Mouse (Mus musculus) NIH3T3 (cell line): ENCODE results near the gene Tmem123.

Experiments
- DNase-seq: peaks from one replicate; pipeline ENCODE4 v3.0.0-alpha.2; 2012; ENCODE audit warnings: low read depth

Gene Tmem123

DNA sequence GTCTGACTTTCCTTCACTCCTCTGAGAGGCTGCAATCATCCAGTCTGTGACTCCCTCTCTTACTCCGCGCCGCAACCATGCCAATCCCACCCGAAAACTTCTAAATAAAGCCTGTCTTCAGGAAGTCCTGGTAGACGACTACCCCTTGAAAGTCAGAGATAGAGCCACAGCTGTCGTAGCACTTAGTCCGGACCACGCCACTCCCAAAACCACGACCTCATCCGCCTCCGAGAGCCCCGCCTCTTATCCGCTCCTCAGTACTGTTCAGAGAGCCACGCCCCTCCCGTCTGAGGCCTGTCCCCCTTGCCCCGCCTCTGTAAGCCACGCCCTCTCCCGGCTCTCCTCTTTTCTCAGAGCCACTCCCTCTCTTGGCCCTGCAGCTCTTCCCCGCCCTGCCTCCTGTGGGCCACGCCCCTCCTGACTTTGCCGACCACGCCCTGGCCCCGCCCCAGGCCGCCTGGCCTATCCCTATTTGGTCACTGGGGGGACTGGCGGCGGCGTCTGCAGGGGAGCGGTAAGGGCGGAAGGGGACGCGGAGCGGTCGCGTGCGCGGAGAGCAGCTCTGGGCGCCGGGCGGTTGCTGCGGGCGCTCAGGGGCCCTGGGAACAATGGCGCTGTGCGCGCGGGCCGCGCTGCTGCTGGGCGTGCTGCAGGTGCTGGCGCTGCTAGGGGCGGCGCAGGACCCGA lies at the start of gene Tmem123:
Gene Tmem123, plus strand, starts transcription at position 428 of the 687 bp plus-strand sequence.
- DNase-seq, result peak; percentile 98

DNA sequence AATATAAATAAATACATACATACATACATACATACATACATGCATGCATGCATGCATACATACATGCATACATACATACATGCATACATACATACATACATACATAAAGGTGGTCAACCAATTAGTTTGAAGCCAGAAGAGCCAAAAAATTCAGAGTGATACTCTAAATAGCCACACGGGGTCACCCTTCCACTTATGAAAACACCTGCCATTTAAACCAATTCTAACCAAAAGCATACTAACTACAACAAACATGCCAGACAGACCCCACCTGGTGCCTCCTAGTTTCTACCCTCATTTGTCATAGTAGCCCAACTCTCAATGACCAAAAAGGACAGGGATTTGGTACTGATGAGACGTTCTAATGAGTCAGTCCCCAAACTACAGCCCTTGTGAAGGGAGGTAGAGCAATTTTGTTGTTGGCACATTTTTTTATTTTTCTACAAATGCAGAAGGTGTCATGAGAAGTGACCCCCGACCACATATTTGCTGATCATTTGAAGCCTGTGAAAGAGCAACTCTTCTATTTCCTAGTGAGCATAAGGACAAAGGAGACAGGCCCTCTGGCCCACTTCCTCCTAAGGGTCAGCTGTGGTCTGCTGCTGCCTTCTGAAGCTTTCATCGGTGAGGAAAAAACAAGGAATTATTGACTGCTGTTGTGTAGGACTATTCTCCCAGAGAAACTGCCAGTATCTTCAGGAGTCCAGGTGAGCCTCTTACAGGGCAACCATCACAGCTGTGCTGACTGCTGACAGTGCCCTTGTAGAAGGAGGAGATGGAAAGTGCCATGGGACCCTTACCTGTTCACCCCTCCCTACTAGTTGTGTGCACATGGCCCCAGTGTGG lies 49.6 kb upstream of the Tmem123 start:
- DNase-seq, result peak; percentile 77

DNA sequence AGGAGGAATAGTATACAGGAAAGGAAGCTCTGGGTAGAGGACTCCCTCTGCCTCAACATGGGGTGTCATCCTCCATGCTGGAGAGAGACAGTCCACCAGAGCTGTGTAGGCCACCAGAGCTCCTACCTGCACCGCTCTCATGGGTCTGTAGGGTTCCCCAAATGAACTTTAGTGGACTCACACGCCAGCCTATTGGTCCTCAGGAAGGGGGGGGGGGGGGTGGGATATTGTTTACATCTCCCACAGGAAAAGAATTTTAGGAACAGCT lies 49.0 kb upstream of the Tmem123 start:
- DNase-seq, result no peak

DNA sequence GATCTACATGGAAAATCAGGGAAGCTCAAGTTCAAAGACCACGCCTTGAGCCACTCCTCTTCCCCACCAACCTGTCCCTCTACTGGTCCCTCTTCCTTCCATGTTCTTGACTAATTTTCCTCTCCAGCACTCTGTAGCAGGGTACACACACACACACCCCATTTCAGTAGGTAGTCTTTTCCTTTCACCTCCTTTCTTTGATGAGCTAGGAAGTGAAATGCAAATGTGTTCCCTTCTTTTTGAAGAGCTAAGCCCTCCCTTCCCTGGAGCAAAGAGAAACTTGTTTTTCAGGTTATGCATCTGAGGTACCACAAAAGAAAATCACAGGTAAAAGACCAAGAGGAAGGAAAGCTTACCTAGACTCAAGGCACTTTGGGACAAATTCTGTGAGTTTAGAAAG lies 42.3 kb upstream of the Tmem123 start:
- no peak for DNase-seq

DNA sequence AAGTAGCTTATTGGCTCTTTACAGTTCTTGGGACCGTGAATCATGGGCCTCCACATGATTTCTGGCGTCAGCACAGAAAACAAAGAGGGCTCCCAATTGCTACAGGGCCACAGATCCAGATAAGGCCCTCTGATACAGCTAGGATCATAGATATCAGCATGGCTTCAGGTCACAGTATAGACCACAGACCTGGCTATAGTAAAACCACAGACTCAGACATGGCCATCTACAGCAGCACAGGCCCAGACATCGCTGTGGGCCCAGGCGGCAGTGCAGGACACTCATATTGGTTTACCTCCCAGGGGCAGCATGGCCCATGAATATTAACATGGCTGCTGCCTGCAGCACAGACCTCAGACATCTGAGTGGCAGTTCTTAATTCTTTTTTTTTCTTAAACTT lies 34.8 kb upstream of the Tmem123 start:
- no peak for DNase-seq

DNA sequence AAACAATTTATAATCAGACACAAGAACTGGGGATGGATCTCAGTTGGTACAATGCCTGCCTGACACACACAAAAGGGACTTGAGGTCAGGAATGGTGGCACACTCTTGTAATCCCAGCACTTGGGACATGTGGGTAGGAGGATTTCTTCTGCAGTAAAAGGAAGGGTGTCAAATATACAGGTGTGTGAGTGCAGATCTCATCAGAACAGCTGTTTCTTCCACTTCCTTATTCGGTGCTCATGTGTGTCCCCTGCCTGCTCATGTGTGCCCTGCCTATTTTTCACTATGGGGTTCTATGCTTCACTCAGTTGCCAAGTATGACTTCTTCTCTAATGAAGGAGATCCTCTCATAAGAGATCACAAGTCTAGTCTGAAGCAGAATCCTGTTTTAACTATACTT lies 21.1 kb upstream of the Tmem123 start:
- DNase-seq, result no peak

DNA sequence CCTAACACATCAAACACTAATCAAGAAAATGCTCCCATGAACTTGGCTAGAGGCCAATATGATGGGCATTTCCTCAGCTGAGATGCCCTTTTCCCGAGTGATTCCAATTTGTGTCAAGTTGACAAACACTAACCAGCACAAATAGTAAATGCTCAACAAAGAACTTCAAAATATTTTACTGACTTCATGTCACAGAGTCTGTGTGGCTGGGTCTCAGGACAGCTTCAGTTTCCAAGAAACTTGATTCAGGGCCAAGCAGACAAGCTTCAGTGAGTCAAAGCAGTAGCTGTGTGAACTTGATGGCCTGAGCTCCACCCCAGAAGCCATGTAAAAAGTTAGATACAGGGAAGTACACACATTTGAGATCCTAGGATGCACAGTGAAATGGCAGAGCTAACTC lies 19.7 kb upstream of the Tmem123 start:
- no peak for DNase-seq

DNA sequence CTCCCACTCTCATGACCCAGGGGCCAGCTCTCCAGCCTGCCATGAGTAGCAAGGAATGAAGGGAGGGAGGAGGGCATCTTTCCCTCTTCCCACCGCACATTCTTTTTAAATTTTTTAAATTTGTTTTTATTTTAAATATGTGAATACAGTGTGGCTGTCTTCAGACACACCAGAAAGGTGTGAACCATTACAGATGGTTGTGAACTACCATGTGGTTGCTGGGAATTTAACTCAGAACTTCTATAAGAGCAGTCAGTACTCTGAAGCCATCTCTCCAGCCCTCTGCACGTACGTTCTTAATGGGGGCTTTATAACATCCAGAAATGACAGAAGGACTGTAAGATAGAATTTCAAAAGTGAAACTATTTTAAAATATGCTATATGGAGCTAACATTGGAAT lies 15.0 kb upstream of the Tmem123 start:
- DNase-seq, result no peak

DNA sequence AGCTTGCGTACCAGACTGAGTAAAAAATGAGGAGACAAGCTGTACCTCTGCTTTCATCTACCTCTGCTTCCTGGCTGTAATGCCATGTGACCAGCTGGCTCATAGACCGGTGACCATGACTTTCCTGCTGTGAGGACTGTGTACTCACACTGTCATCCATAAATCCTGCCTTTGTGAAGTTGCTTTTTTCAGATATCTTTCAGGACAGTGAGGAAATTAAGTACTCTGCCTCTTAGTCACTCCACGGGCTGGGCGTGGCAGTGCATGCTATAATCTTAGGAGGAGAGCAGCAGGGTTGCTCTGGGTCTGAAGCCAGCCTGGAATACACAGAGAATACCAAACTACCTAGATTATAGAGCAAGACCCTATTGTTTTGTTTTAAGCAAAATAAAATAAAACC lies 14.3 kb upstream of the Tmem123 start:
- DNase-seq, result peak; percentile 10

DNA sequence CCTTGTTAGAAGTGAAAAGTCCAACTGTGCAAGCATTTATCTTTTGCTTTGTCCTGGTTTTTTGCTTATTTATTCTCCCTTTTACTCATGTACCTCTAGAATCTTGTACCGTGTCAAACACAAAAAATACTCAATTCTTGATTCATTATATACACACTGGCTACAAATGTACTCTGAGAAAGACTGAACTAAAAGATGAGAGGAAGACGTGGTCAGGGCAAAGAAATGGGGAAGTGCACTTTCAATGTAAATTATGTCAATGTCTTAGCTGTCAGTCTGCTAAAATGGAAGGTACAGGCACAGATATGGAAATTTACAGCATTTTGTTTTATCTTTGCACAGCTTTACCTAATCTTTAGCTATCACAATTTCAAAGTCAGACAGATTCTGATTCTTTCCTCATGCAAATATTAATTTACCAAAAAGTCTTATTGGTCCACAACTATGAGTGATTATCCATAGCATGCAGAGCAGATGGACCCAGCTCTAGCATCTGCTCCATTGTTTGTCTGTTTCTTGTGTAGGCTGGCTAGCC lies 7.9 kb upstream of the Tmem123 start:
- DNase-seq, result no peak

DNA sequence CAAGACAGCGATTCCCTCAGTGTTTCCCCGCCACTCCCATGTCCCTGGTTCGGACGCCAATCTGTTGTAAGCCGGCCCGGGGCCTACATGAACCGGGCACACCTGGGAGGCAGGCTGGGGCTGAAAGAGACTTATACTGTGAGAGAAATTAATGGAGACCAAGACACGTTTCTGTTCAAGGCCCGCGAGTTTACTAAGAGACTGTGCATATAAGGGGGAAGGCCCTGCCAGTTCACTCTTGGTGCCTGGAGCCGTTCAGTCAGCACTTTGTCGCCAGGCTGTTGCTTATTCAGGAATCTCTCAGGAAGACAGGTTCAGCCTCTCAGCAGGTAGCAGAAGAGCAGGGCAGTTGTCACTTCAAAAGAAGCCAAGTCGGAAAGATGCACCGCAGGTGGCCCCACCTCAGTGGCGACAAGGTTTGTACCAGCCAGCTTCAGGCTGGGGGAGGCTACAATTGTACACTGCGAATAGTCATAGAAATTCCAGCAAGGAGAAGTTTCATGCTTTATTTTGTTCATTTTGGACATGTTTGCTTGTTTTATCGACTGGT lies 1.9 kb upstream of the Tmem123 start:
- no peak for DNase-seq

DNA sequence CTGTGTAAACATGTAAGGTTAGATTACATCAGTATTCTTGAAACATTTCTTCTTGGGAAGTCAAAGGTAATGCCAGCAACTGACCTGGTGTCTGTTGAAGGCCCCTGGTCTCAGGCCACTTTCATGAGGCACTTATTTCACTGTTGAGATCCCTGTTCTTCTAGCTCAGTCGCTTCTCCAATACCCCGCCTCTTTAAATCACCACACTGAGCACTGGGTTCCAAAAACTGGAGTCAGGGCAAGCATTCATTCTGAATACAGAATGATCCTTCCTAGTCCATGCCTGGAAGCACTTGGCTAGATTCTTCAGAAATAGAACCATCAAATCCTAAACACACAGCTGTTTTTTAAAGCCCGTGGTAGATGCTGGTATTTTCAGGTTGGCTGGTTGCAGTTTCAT lies 1.1 kb upstream of the Tmem123 start:
- no peak for DNase-seq

DNA sequence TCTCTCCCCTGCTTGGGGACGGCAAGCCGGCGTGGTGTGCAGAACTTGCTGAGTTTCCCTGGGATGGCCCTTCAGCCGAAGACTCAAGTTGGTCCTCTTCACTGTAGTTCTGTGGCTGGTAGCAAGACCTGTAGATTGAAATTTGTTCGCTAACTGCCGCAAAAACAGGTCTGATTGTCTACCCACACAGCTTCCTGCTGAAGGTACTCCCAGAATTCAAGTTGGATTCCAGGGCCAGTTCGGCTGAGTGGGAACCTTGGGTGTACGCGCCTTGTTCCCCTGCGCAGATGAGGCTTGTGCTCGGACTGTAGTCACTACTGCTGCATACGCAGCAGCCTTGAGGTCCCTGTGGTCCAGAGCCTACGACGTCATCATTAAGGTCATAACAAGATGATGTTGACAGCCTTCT lies 626 bp downstream of the Tmem123 start:
- DNase-seq, result peak; percentile 49

DNA sequence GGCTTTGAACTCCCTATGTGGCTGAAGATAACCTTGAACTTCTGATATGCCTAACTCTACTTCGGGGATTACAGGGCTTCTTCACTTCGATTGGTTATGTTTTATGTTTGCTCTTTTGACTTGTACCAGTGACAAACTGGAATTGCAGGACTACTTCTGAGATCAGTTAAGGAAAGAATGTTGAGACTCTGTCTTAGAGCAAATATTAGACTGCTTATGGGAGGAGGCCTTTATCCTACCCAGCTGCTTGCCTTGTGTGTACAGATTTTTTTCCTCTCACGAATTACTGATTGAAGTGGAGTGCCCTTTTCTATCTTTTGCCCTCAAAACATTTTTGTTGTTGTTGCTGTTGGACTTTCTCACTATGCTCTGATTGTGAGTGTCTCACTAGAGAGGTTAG lies 1.4 kb downstream of the Tmem123 start:
- DNase-seq, result no peak

DNA sequence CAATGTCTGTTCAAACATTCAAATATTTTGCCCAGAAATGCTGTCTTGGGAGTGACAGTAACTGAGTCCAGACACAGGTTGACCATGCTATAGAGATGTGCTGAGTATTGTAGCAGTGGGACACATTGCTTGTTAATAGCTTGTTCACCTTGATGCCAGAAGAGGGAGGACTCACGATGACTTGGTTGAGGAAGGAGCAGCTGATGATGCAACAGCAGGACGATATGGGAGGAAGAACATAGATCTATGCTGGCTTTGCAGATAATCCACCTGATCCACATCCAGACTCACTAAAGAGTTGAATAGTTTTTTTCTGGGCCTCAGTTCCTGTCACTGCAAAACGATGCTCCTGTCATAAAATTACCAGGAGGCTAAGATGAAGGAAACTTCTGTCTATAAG lies 2.7 kb downstream of the Tmem123 start:
- DNase-seq, result no peak

DNA sequence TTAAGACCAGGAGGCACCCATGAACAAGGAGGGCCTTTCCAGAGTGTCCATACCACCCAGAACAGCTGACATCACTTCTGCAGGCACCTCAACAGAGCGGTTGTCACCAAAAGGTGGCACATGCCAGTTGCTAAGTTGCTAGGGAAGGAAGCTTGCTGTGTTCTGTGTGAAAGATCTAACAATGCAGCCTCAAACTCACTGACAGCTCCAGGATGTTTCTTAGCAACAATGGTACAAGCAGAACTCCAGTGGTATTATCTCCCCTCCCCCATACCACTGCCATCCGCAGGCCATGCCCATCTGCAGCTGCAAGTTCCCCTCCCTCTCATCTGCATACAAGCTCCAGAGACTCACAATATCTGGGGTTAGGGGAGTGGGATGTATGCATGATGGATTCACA lies 3.7 kb downstream of the Tmem123 start:
- DNase-seq, result no peak

DNA sequence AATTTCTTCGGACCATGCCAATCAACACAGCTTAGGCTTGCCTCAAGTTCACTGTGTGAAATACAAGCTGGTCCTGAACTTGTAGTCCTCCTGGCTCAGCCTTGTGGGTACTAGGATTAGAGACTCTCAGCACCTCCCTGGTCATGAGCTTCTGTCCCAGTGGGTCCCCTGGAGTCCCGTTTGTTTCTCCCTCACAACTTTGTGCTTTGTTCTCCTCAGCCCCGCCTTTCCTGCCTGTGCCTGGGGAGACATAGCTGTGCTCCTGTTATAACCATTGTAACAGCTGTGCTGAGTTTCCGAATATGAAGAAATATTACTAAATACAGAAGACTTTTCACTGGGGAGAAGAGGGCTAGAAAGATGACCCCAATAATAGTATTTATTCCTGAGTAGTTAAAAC lies 5.2 kb downstream of the Tmem123 start:
- no peak for DNase-seq

DNA sequence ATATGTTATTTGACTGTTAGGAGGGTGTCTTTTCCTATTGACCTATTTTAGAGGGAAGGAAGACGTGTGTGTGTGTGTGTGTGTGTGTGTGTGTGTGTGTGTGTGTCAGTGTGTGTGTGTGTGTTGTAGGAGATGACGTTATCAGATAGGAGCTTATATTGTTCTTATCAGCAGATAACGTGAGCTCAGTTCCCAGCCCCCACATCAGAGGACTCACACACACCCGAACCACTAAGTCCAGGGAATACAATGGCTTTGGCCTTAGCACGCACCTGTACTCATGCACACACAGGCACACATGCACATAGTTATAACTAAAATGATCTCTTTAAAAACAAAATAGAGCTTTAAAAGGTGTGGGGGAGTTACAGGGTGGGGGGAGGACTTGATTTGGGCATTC lies 5.7 kb downstream of the Tmem123 start:
- DNase-seq, result no peak

DNA sequence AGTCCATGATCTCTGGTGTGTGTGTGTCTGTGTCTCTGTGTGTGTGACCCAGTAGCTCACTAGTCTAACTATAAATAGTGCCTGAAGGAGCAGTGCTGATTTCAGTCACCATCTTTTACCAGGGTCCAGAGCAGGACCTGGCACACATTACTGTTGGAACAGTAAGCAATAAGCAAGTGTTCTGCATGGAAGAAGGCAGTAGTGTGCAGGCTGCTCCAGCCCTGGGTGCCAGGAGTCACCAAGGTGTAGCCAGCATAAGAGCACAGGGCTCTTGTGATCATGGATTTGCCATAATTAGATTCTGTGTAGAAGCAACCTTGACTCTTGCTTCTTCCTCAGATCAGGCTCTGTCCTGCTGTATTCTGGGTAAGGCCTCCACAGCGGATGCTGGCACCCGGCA lies 8.5 kb downstream of the Tmem123 start:
- no peak for DNase-seq

DNA sequence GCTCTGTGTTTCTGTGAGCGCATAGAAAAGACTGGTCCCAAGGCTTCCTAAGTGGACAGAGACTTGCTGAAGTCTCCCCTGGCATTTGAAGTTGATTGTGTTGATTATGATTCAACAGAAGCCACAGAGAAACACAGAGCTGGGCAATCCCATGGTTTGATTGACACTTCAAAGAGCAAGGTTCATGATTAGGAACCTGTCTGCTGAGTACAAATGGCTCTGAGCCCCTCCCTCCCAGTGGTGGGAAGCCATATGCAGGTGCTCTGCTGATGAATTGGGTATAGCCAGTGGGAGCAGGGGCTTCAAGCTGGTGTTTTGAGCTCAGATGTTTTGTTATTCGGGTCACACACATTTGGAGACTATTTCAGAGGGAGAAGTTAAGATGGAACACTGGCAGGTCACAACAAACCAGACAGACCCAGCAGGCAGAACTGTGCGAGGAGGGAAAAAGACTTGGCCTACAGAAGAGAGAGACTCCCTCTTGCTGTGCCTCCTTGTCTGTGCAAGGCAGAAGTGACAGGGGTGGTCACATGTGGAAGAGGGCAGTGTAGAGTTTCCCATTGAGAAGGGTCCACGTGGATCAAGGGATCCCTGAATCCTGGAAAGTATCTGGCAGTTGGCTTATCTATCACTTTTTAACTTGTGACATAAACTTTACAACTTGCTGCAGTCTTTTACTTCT lies 9.1 kb downstream of the Tmem123 start:
- DNase-seq, result no peak

DNA sequence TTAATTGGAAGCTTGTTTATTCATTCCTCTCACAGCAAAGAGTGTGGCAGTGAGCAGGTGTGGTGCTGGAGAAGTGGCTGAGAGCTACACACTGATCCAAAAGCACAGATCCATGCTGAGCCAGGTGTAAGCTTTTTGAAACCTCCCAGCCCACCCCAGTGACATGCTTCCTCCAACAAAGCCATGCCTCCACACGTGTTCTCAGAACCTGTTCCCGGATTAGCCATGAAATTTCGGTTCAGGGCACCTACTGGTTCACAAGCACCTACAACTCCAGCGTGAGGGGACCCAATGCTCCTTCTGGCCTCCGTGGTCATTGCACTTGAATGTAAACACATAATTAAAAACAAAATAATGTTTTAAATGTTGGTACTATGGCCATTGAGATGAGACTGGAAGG lies 9.8 kb downstream of the Tmem123 start:
- no peak for DNase-seq

DNA sequence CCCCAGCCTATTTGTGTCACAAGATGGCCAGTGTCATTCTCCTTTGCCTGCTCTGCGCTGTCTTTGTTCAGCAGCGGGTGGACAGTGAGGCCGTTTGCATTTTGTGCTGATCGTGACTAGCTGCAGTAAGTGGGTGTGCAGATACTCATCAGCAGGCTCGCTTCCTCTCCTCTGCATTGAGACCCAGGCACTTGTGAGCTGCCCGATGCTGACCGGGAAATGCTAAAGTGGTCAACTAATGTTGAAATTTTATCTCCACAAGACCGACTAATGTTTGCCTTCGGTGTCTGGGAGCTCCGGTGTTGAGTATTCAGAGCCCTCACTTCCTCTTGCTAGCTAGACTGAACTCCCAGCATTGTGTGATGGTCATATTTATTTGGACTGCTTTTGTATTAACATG lies 10.7 kb downstream of the Tmem123 start:
- no peak for DNase-seq

DNA sequence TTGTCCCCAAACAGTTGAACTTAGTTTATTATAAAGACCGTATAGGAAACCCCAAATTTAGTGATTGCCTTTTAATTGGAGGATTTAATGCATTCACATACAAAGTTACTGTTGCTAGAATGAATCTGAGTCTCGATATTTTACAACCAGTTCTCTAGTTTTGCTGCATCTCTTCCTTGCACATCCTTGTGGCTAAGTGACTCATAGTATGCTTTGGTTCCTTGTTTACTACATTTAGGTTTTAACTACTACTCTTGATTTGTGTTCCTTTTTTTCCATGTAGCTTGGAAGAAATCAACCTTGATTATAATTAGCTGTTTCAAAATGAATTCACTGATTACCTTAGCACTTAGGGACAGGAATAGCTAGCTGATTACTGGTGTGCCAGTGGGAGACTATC lies 11.2 kb downstream of the Tmem123 start:
- no peak for DNase-seq
